Mouse (Mus musculus) adipocyte (in vitro differentiated cells): Measurements from ENCODE around the gene Ndnf.

Experiments used
- DNase-seq: peaks from one replicate; pipeline ENCODE4 v3.0.0-alpha.2; 2016; ENCODE audit warnings: low spot score

Ndnf gene

DNA sequence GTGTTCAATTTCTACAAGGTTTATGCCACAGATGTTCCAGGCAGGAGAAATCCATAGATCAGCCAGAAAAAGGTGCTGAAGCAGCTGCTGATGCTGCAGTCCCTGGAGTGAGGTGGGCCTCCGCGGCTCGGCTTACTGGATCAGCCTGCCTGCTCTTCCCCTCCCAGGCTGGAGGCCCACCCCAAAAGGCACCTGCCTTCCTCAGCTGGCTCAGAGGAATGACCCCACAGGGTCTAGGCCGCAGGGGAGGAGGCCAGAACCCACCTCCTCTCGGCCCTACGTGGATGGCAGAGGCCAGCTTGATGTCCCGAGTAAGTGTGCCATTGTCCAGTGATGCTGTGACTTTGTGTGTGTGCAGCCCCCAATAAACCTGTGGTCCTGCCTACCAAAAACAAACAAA, 86.8 kb downstream of the Ndnf start:
- DNase-seq: no peak

DNA sequence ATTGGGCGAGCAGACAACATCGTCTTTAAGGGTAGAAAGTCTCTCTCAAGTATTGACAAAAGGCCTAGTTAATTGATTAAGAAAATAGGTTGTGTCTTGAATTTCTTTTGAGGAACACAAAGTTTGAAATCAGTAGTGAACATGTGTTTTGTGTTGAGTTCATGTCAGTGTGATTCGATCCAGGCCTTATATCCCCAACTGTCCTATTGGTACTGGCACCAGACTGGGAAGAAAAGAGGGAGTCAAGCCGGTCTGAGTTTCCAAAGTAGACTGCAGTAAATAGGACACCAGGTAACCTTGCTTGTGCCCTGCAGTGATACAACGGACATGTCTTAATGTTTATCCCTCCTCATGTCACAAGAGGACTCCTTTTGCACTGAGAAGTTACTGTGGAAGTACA, 87.8 kb downstream of the Ndnf start:
- DNase-seq: no peak

GRCm38 (mm10) chr6:65760073-65760472, 88.7 kb downstream of the Ndnf start:
- no peak for DNase-seq
